Mouse (Mus musculus) CH12.LX (cell line): ENCODE measurements around the gene Snx8. TPM values are rescaled to one million over a fixed set of nuclear protein-coding genes. Genes with fewer than 3 reads are reported as not detected.

Source experiments
- DNase-seq: peaks from one replicate; pipeline ENCODE4 v3.0.0-alpha.2; 2013; ENCODE audit errors: extremely low read depth
- H3K27ac ChIP-seq: 2 replicates; pipeline ENCODE4 v1.5.1; 2012; ENCODE audit warnings: low read depth, mild to moderate bottlenecking, control low read depth, moderate library complexity; ENCODE audit not compliant: insufficient read depth
- H3K27me3 ChIP-seq: replicated peaks from 2 replicates; pipeline ENCODE3; 2012; ENCODE audit warnings: inconsistent platforms
- H3K36me3 ChIP-seq, 2 experiments: replicated peaks in 1 of 2; 2 replicates each; pipeline versions ENCODE3 to v1.6.1; 2012; ENCODE audit warnings: inconsistent platforms in 1 of 2, low read length in 1 of 2, mild to moderate bottlenecking in 1 of 2, mixed read lengths in 1 of 2, moderate library complexity in 1 of 2; ENCODE audit not compliant: control insufficient read depth in 1 of 2, insufficient read depth in 1 of 2
- H3K4me1 ChIP-seq, 2 experiments: 2 replicates each; pipeline ENCODE4 v1.6.1; 2012; ENCODE audit warnings: inconsistent platforms in 1 of 2, moderate library complexity in 1 of 2; ENCODE audit not compliant: insufficient read depth in 2 of 2, control insufficient read depth in 1 of 2
- H3K4me2 ChIP-seq: 2 replicates; pipeline ENCODE4 v1.6.1; 2012; ENCODE audit warnings: low read depth, mild to moderate bottlenecking, control low read depth; ENCODE audit not compliant: poor library complexity, insufficient read depth, severe bottlenecking
- H3K4me3 ChIP-seq, 3 experiments: fragments of 150-350 bp in 1 of 3; sonication (generic) in 1 of 3; replicated peaks in 1 of 3; 2 replicates each; pipeline versions ENCODE3 to v1.5.1; 2011 to 2012; ENCODE audit warnings: low read depth in 2 of 3, low read length in 2 of 3, mild to moderate bottlenecking in 2 of 3, moderate library complexity in 2 of 3, control low read depth in 1 of 3, improper control_type of control experiment in 1 of 3, inconsistent platforms in 1 of 3, mixed read lengths in 1 of 3; ENCODE audit not compliant: poor library complexity in 1 of 3
- H3K79me2 ChIP-seq: replicated peaks from 2 replicates; pipeline ENCODE4 v1.6.1; 2012; ENCODE audit warnings: mild to moderate bottlenecking, moderate library complexity; ENCODE audit not compliant: control insufficient read depth, poor library complexity, insufficient read depth, severe bottlenecking; ENCODE audit errors: extremely low read depth
- H3K9ac ChIP-seq: 2 replicates; pipeline ENCODE4 v1.6.1; 2012; ENCODE audit warnings: low read depth, mild to moderate bottlenecking, control low read depth, moderate library complexity; ENCODE audit not compliant: insufficient read depth
- H3K9me3 ChIP-seq: replicated peaks from 2 replicates; pipeline ENCODE3; 2012; ENCODE audit warnings: low read length, inconsistent platforms, mixed read lengths
- CHD2 ChIP-seq: IDR thresholded peaks from 2 replicates; pipeline ENCODE4 v1.6.1; 2011; ENCODE audit warnings: low read length, improper control_type of control experiment
- CTCF ChIP-seq, 2 experiments: IDR thresholded peaks in 1 of 2; conservative IDR thresholded peaks in 1 of 2; 2 replicates each; pipeline ENCODE4 v1.5.1; 2011 to 2012; ENCODE audit warnings: low read depth in 2 of 2, low read length in 2 of 2, improper control_type of control experiment in 1 of 2, inconsistent platforms in 1 of 2, mild to moderate bottlenecking in 1 of 2, moderate library complexity in 1 of 2
- EP300 ChIP-seq: IDR thresholded peaks from 2 replicates; pipeline ENCODE4 v1.6.1; 2011; ENCODE audit warnings: low read length, improper control_type of control experiment
- ETS1 ChIP-seq: conservative IDR thresholded peaks from 2 replicates; pipeline ENCODE4 v1.6.1; 2012; ENCODE audit warnings: low read depth, mild to moderate bottlenecking, inconsistent platforms, low read length, improper control_type of control experiment, moderate library complexity
- JUND ChIP-seq: conservative IDR thresholded peaks from 2 replicates; pipeline ENCODE4 v1.6.1; 2011; ENCODE audit warnings: low read depth, low read length, improper control_type of control experiment
- MEF2A ChIP-seq: IDR thresholded peaks from 2 replicates; pipeline ENCODE4 v1.6.1; 2014; ENCODE audit warnings: low read depth, mild to moderate bottlenecking, inconsistent platforms, low read length, improper control_type of control experiment, borderline replicate concordance
- MXI1 ChIP-seq: IDR thresholded peaks from 2 replicates; pipeline ENCODE4 v1.6.1; 2011; ENCODE audit warnings: mild to moderate bottlenecking, low read depth, low read length, improper control_type of control experiment
- NELFE ChIP-seq: IDR thresholded peaks from 2 replicates; pipeline ENCODE4 v1.6.1; 2011; ENCODE audit warnings: low read depth, low read length, improper control_type of control experiment
- PAX5 ChIP-seq: IDR thresholded peaks from 2 replicates; pipeline ENCODE4 v1.6.1; 2012; ENCODE audit warnings: low read length, inconsistent platforms, mixed read lengths
- POLR2AphosphoS2 ChIP-seq: IDR thresholded peaks from 2 replicates; pipeline ENCODE4 v1.6.1; 2011; ENCODE audit warnings: low read depth, low read length, improper control_type of control experiment
- SIN3A ChIP-seq: IDR thresholded peaks from 2 replicates; pipeline ENCODE4 v1.6.1; 2012; ENCODE audit warnings: low read length, improper control_type of control experiment, inconsistent platforms
- SMC3 ChIP-seq: IDR thresholded peaks from 2 replicates; pipeline ENCODE4 v1.6.1; 2011; ENCODE audit warnings: low read depth, low read length, improper control_type of control experiment
- TBP ChIP-seq: conservative IDR thresholded peaks from 2 replicates; pipeline ENCODE4 v1.6.1; 2011; ENCODE audit warnings: low read depth, low read length, improper control_type of control experiment
- UBTF ChIP-seq: IDR thresholded peaks from 2 replicates; pipeline ENCODE4 v1.6.1; 2012; ENCODE audit warnings: low read depth, mild to moderate bottlenecking, inconsistent platforms, low read length, improper control_type of control experiment, moderate library complexity
- USF1 ChIP-seq: IDR thresholded peaks from 2 replicates; pipeline ENCODE4 v1.6.1; 2014; ENCODE audit warnings: low read depth, mild to moderate bottlenecking, inconsistent platforms, low read length, improper control_type of control experiment
- USF2 ChIP-seq: conservative IDR thresholded peaks from 2 replicates; pipeline ENCODE4 v1.6.1; 2011; ENCODE audit warnings: low read depth, low read length, improper control_type of control experiment
- ZC3H11A ChIP-seq: IDR thresholded peaks from 2 replicates; pipeline ENCODE4 v1.6.1; 2012; ENCODE audit warnings: low read depth, mild to moderate bottlenecking, inconsistent platforms, low read length, improper control_type of control experiment
- ZNF384 ChIP-seq: IDR thresholded peaks from 2 replicates; pipeline ENCODE4 v1.6.1; 2012; ENCODE audit warnings: low read depth, low read length, improper control_type of control experiment, inconsistent platforms
- dilution Hi-C: fragments of 300-500 bp; cut with MboI; formaldehyde crosslinking; loops from 2 replicates; pipeline ENCODE4 v1.14.3; 2020; ENCODE audit warnings: low sequenced_read_pairs; ENCODE audit not compliant: extremely low pct_unique_long_range_greater_than_20kb, extremely low pct_ligation_motif_present
- in situ Hi-C: fragments of 300-500 bp; cut with MboI; formaldehyde crosslinking; loops from 3 replicates; pipeline ENCODE4 v1.14.3; 2019; ENCODE audit warnings: low sequenced_read_pairs, low pct_ligation_motif_present, low pct_unique_long_range_greater_than_20kb, mixed read lengths
- polyA plus RNA-seq: library from polyadenylated mRNA; unstranded; fragments of >175 nt; gene quantifications from 2 replicates; pipeline ENCODE4 v1.2.1, GENCODE M21; 2012; ENCODE audit warnings: low read depth; ENCODE audit not compliant: insufficient read length
- total RNA-seq, 2 experiments: library from RNA; depleted of rRNA; stranded (reverse); fragments of 300-350 nt in 1 of 2; fragments of >200 nt in 1 of 2; gene quantifications; 2 replicates each; pipeline ENCODE4 v1.2.3; 2012 to 2014

Gene Snx8
- total and polyA plus RNA-seq, 3 experiments, result 20.8 to 42.4 (median 34.6) TPM

GRCm38 (mm10) chr5:140391435-140391834 lies 2.4 kb upstream of the Snx8 start:
- peaks cover 13 to 29% of the 10 kb centered on the region in 2 experiments for H3K4me1 ChIP-seq

DNA sequence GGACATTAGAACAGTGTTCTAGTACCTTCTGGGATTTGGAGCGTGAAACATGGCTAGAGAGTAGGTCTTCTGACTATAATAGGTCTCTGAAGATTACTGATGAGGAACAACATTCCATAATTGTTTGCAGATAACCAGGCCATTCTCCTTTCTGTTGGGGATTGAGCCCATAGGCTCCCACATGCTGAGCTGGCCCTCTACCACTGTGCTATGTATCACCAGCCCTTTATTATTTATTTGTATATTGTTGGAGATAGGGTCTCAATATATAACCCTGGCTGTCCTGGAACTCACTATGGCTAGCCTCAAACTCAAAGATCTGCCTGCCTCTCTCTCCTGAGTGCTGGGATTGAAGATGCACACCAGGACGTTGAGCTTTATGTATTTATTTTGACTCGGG lies 585 bp upstream of the Snx8 start:
- H3K4me2 ChIP-seq, result peak overlapping the region; percentile 55
- H3K27me3 ChIP-seq, result peaks cover 4% of the 10 kb centered on the region
- peaks cover 0 to 11% of the 10 kb centered on the region in 2 experiments for H3K36me3 ChIP-seq
- H3K9ac ChIP-seq, result no peak overlapping the region
- no peaks in the 10 kb centered on the region for H3K9me3 ChIP-seq
- dilution Hi-C loops (no loop called here), in situ Hi-C loops (loop anchor here (5.0 kb wide), 1 partner anchor 52 kb away; no protein-coding TSS in a partner anchor)
- peak overlapping the region in 2 of 3 experiments; percentile 43 to 84 for H3K4me3 ChIP-seq
- no peaks in the 10 kb centered on the region; the same call in 1 of the 2 replicates for H3K79me2 ChIP-seq
- H3K27ac ChIP-seq, result no peak overlapping the region
- peak; percentile 3; the same call in 1 of the 2 replicates for TF ChIP-seq MEF2A
- no peak for TF ChIP-seq PAX5
- 0 out of 2 replicates have a peak, but pooled peaks have one; percentile 7 for TF ChIP-seq NELFE
- DNase-seq, result no peak
- H3K4me1 ChIP-seq, result peaks cover 13 to 35% of the 10 kb centered on the region in 2 experiments

More at GRCm38 (mm10) chr5:140391435-140391834, 2.4 kb upstream of the Snx8 start:
- in situ Hi-C loops (loop anchor here (5.0 kb wide), 1 partner anchor 54 kb away; no protein-coding TSS in a partner anchor), dilution Hi-C loops (no loop called here)
- H3K9me3 ChIP-seq, result no peaks in the 10 kb centered on the region
- H3K27me3 ChIP-seq, result peaks cover 4% of the 10 kb centered on the region
- peaks cover 0 to 2% of the 10 kb centered on the region in 2 experiments for H3K36me3 ChIP-seq
- TF ChIP-seq MXI1, result no peak
- TF ChIP-seq JUND, result no peak
- no peak for TF ChIP-seq ETS1
- TF ChIP-seq ZNF384, result no peak
- no peak for TF ChIP-seq USF2
- TF ChIP-seq ZC3H11A, result no peak
- no peak overlapping the region for H3K27ac ChIP-seq
- no peak for DNase-seq
- H3K4me2 ChIP-seq, result no peak overlapping the region
- H3K79me2 ChIP-seq, result no peaks in the 10 kb centered on the region; the same call in 1 of the 2 replicates
- no peak overlapping the region for H3K9ac ChIP-seq
- no peak overlapping the region for H3K4me3 ChIP-seq

GRCm38 (mm10) chr5:140387816-140388510 lies 1.1 kb downstream of the Snx8 start:
- in situ Hi-C loops, result no loop called here
- dilution Hi-C loops, result no loop called here

More at GRCm38 (mm10) chr5:140387816-140388510, 1.1 kb downstream of the Snx8 start:
- peaks cover 20 to 52% of the 10 kb centered on the region in 2 experiments for H3K4me1 ChIP-seq
- H3K79me2 ChIP-seq, result no peaks in the 10 kb centered on the region; the same call in 1 of the 2 replicates
- H3K4me3 ChIP-seq, result peak overlapping the region; percentile 79 to 88 (median 84)
- peak overlapping the region; percentile 44; the same call in 1 of the 2 replicates for H3K9ac ChIP-seq
- H3K9me3 ChIP-seq, result no peaks in the 10 kb centered on the region
- TF ChIP-seq SMC3, result no peak
- no peak for TF ChIP-seq POLR2AphosphoS2
- TF ChIP-seq CTCF (conservative IDR thresholded peaks at IDR 0.05 in 1 of 2, IDR thresholded peaks at IDR 0.05 in 1 of 2; ENCODE audit: low read depth in 2 of 2, low read length in 2 of 2), result no peak
- no peak for TF ChIP-seq MXI1
- TF ChIP-seq UBTF, result no peak
- no peak for TF ChIP-seq SIN3A
- TF ChIP-seq USF1, result no peak
- no peak for TF ChIP-seq EP300
- no peak for TF ChIP-seq CHD2
- TF ChIP-seq TBP, result no peak
- no peak overlapping the region for H3K27ac ChIP-seq
- H3K4me2 ChIP-seq, result peak overlapping the region; percentile 46
- peaks cover 4% of the 10 kb centered on the region for H3K27me3 ChIP-seq
- DNase-seq, result no peak
- H3K36me3 ChIP-seq, result peaks cover 0 to 15% of the 10 kb centered on the region in 2 experiments
